Mouse (Mus musculus): ENCODE data around the gene Ptov1. TPM values are rescaled to one million over a fixed set of nuclear protein-coding genes. Genes with fewer than 3 reads are reported as not detected.

The Ptov1 gene
- polyA plus RNA-seq, 1 experiment from 2014 or later = 43.5 TPM

- no peak overlapping the region for H3K27ac ChIP-seq (ENCODE audit: low read depth)
- H3K9me3 ChIP-seq (ENCODE audit: low read length) = no peaks in the 10 kb centered on the region
- H3K4me2 ChIP-seq (ENCODE audit: low read depth, low read length) = no peak overlapping the region
- 87% methylated on average over 11 of the region's 11 CpGs for WGBS (ENCODE audit: insufficient replicate concordance)
- TF ChIP-seq EP300 (IDR thresholded peaks at IDR 0.05; ENCODE audit: low read depth) (no peak), CTCF (IDR thresholded peaks at IDR 0.05; ENCODE audit: low read depth) (no peak)
- no peaks in the 10 kb centered on the region for H3K27me3 ChIP-seq (ENCODE audit: insufficient read depth, low read length)
- H3K9ac ChIP-seq (replicated peaks) = no peak overlapping the region
- ATAC-seq (no peak), DNase-seq (no peak)
- peaks cover 38% of the 10 kb centered on the region for H3K36me3 ChIP-seq (replicated peaks; ENCODE audit: insufficient read depth, low read length)
- peaks cover 42% of the 10 kb centered on the region for H3K4me1 ChIP-seq (ENCODE audit: insufficient read depth)
- no peak overlapping the region for H3K4me3 ChIP-seq (ENCODE audit: low read depth, low read length)
Measured at GRCm38 (mm10) chr7:44863982-44864494, 5.5 kb downstream of the Ptov1 start.

- Histone ChIP-seq H3K9me3 (ENCODE audit: low read length) (no peaks in the 10 kb centered on the region), H3K9ac (replicated peaks) (no peak overlapping the region), H3K4me1 (ENCODE audit: insufficient read depth) (peaks cover 40% of the 10 kb centered on the region), H3K27ac (ENCODE audit: low read depth) (no peak overlapping the region), H3K27me3 (ENCODE audit: insufficient read depth, low read length) (no peaks in the 10 kb centered on the region), H3K4me3 (ENCODE audit: low read depth, low read length) (no peak overlapping the region), H3K4me2 (ENCODE audit: low read depth, low read length) (no peak overlapping the region), H3K36me3 (replicated peaks; ENCODE audit: insufficient read depth, low read length) (peaks cover 38% of the 10 kb centered on the region)
- DNase-seq (no peak), ATAC-seq (no peak)
- TF ChIP-seq EP300 (IDR thresholded peaks at IDR 0.05; ENCODE audit: low read depth) = no peak
- no peak for TF ChIP-seq CTCF (IDR thresholded peaks at IDR 0.05; ENCODE audit: low read depth)
- 90% methylated on average over 14 of the region's 14 CpGs for WGBS (ENCODE audit: insufficient replicate concordance)
Measured at GRCm38 (mm10) chr7:44863210-44863609, 6.4 kb downstream of the Ptov1 start.

GRCm38 (mm10) chr7:44862434-44862833 lies 7.2 kb downstream of the Ptov1 start:
- H3K4me3 ChIP-seq (ENCODE audit: low read depth, low read length) = no peak overlapping the region
- WGBS (ENCODE audit: insufficient replicate concordance) = 96% methylated on average over 8 of the region's 8 CpGs
- TF ChIP-seq EP300 (IDR thresholded peaks at IDR 0.05; ENCODE audit: low read depth) (no peak), CTCF (IDR thresholded peaks at IDR 0.05; ENCODE audit: low read depth) (no peak)
- H3K36me3 ChIP-seq (replicated peaks; ENCODE audit: insufficient read depth, low read length) = peaks cover 38% of the 10 kb centered on the region
- no peak overlapping the region for H3K27ac ChIP-seq (ENCODE audit: low read depth)
- H3K9me3 ChIP-seq (ENCODE audit: low read length) = no peaks in the 10 kb centered on the region
- peaks cover 38% of the 10 kb centered on the region for H3K4me1 ChIP-seq (ENCODE audit: insufficient read depth)
- H3K27me3 ChIP-seq (ENCODE audit: insufficient read depth, low read length) = no peaks in the 10 kb centered on the region
- H3K9ac ChIP-seq (replicated peaks) = no peak overlapping the region
- DNase-seq (no peak), ATAC-seq (no peak)
- no peak overlapping the region for H3K4me2 ChIP-seq (ENCODE audit: low read depth, low read length)

- TF ChIP-seq CTCF (IDR thresholded peaks at IDR 0.05; ENCODE audit: low read depth) (no peak), EP300 (IDR thresholded peaks at IDR 0.05; ENCODE audit: low read depth) (no peak)
- Histone ChIP-seq H3K36me3 (replicated peaks; ENCODE audit: insufficient read depth, low read length) (peaks cover 38% of the 10 kb centered on the region), H3K4me2 (ENCODE audit: low read depth, low read length) (no peak overlapping the region), H3K27ac (ENCODE audit: low read depth) (no peak overlapping the region), H3K27me3 (ENCODE audit: insufficient read depth, low read length) (no peaks in the 10 kb centered on the region), H3K4me1 (ENCODE audit: insufficient read depth) (peaks cover 31% of the 10 kb centered on the region), H3K4me3 (ENCODE audit: low read depth, low read length) (no peak overlapping the region), H3K9ac (replicated peaks) (no peak overlapping the region), H3K9me3 (ENCODE audit: low read length) (no peaks in the 10 kb centered on the region)
- no peak for DNase-seq
- 80% methylated on average over 14 of the region's 14 CpGs for WGBS (ENCODE audit: insufficient replicate concordance)
- ATAC-seq = no peak
Measured at GRCm38 (mm10) chr7:44861429-44861816, 8.2 kb downstream of the Ptov1 start.

- Histone ChIP-seq H3K9me3 (ENCODE audit: low read length) (no peaks in the 10 kb centered on the region), H3K27ac (ENCODE audit: low read depth) (0 out of 2 replicates have a peak overlapping the region, but pooled peaks have one; percentile 6), H3K4me2 (ENCODE audit: low read depth, low read length) (peak overlapping the region; percentile 18), H3K4me1 (ENCODE audit: insufficient read depth) (peaks cover 31% of the 10 kb centered on the region), H3K27me3 (ENCODE audit: insufficient read depth, low read length) (no peaks in the 10 kb centered on the region), H3K4me3 (ENCODE audit: low read depth, low read length) (no peak overlapping the region), H3K9ac (replicated peaks) (no peak overlapping the region), H3K36me3 (replicated peaks; ENCODE audit: insufficient read depth, low read length) (peaks cover 38% of the 10 kb centered on the region)
- DNase-seq (peak; percentile 83), ATAC-seq (peak; percentile 18; the same call in 1 of the 2 replicates)
- TF ChIP-seq EP300 (IDR thresholded peaks at IDR 0.05; ENCODE audit: low read depth) (no peak), CTCF (IDR thresholded peaks at IDR 0.05; ENCODE audit: low read depth) (peak; percentile 96)
- WGBS (ENCODE audit: insufficient replicate concordance) = 62% methylated on average over 22 of the region's 22 CpGs
Measured at GRCm38 (mm10) chr7:44860576-44861428, 8.8 kb downstream of the Ptov1 start.

- TF ChIP-seq EP300 (IDR thresholded peaks at IDR 0.05; ENCODE audit: low read depth) (no peak), CTCF (IDR thresholded peaks at IDR 0.05; ENCODE audit: low read depth) (no peak)
- H3K36me3 ChIP-seq (replicated peaks; ENCODE audit: insufficient read depth, low read length) = peaks cover 38% of the 10 kb centered on the region
- 86% methylated on average over 11 of the region's 11 CpGs for WGBS (ENCODE audit: insufficient replicate concordance)
- DNase-seq = no peak
- peak overlapping the region; percentile 100 for H3K4me2 ChIP-seq (ENCODE audit: low read depth, low read length)
- H3K9me3 ChIP-seq (ENCODE audit: low read length) = no peaks in the 10 kb centered on the region
- H3K4me3 ChIP-seq (ENCODE audit: low read depth, low read length) = no peak overlapping the region
- ATAC-seq = no peak
- no peaks in the 10 kb centered on the region for H3K27me3 ChIP-seq (ENCODE audit: insufficient read depth, low read length)
- H3K4me1 ChIP-seq (ENCODE audit: insufficient read depth) = peaks cover 31% of the 10 kb centered on the region
- no peak overlapping the region for H3K27ac ChIP-seq (ENCODE audit: low read depth)
- no peak overlapping the region for H3K9ac ChIP-seq (replicated peaks)
Measured at GRCm38 (mm10) chr7:44859896-44860295, 9.7 kb downstream of the Ptov1 start.
